Mouse (Mus musculus) liver (tissue): Measurements from ENCODE around the gene Sema5b.

ENCODE experiments used
- DNase-seq: peaks from one replicate; pipeline ENCODE4 v3.0.0-alpha.2; 2020; ENCODE audit warnings: mixed read lengths

Sema5b gene

DNA sequence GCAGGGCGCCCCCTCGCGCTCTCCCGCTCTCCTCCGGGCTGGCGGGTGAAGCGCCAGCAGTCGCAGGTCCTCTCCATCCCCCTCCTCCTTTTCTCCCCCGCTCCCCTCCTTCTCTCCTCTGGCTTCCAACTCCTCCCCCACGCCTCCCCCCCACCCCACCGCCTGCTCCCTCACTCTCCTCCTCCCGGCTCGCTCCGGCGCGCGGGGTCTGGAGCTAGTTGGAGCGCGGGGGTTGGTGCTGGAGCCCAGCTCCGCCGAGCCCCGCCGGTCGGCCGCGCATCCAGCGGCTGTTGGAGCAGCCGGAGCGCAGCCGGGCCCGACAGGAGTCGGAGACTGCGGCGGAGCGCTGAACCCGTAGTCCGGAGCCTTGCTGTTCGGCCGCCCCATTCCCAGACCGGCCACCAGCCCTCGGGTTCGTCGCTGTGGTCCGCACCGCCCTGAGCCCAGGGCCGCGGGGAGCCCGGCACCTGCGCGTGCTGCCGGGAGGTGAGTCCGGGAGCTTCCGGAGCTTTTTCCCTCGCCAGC lies at the start of gene Sema5b:
Sema5b (plus strand) TSS at position 29 of the 525 bp plus-strand sequence.
- DNase-seq, result peak; percentile 55

DNA sequence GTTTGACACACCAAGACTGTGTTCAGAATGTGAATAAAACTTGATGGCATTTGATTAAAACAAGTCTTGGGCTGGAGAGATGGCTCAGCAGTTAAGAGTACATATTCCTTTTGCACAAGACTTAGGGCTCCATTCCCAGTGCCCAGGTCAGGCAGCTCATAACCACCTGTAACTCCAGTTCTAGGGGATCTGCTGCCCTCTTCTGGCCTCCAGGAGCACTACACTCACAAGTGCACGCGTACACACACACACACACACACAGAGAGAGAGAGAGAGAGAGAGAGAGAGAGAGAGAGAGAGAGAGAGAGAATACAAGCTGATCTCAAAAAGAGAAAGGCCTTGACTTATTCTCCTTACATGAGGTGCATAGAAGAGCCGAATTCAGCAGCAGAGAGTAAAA lies 40.6 kb upstream of the Sema5b start:
- no peak for DNase-seq

DNA sequence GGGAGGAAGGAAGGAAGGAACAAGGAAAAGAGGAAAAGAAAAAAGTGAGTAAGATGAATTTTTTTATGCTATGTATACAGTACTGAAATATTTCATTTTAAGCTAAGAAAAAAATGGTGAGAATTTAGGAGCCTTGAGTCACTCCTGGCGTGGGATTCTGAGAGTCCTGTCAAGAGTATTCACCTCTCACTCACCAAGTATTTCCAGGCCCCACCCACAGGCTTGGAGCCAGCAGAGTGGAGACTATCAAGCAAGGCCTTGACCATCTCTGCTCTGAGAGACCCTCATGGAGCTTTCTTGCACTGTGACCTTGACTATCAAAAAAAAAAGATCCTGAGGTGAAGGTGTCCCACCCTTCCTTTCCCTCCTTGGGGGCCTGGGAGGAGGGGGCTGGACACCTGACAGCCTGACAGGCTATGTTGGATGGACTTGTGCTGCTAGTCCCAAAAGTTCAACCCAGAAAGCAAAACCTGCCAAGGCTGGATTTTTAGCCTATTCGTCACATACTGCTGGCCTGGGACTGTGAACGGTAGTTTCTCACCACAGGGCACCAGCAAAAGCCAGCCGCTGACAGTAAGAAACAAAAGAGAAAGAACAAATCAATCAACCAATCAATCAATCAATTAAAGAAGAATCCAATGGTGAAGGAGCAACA lies 39.7 kb upstream of the Sema5b start:
- no peak for DNase-seq

DNA sequence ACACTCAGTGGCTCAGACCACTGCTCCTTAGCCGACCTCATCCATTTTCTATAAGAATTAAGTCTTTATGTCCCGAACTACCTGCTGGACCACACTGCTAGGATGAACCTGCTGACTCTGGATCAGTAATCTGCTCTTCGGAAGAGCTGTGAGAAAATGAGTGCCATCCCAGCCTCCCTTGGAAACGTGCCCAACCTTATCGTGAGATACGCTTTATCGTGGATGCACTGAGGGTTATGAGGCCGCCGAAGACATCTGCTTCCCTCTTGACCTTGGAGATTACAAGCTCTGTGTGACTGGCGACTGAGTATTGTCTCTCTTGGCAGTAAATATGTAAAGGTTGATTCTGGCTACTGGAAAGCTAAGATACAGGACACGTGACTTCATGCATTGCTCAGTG lies 38.5 kb upstream of the Sema5b start:
- no peak for DNase-seq

DNA sequence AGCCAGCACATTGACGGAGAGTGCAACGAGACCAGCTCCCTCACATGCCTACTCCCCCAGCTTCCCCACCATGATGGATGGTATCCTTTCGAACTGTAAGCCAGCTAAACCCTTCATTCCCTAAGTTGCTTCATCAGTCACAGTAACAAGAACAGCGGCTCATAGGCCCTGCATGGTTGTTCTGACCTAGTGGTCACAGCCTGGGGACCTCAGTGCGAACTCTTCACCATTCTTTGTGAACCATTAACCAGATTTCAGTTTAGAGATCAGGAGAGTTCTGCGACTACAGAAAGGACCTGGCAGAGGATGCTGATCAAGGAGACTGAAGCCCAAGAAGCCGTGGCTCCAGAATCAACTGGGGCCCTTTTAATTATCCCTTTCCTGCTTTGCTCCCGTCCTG lies 36.7 kb upstream of the Sema5b start:
- DNase-seq, result no peak

DNA sequence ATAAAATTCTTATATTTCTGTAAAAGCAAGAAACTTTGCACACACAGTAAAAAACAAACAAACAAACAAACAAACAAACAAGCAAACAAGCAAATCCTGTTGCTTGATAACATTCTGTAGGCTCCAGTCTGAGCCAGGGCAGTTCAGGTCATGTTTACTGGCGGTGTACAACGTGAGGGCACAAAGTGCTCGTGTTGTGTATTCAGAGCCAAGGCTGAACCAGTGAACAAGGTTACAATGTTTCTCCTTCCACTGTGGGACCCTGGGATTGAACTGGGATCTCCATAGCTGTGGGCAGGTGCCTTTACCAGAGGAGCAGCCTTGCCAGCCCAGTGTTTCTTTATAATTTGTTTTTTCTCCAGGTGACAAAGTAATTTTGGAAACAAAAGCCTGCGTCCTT lies 35.2 kb upstream of the Sema5b start:
- DNase-seq, result no peak

DNA sequence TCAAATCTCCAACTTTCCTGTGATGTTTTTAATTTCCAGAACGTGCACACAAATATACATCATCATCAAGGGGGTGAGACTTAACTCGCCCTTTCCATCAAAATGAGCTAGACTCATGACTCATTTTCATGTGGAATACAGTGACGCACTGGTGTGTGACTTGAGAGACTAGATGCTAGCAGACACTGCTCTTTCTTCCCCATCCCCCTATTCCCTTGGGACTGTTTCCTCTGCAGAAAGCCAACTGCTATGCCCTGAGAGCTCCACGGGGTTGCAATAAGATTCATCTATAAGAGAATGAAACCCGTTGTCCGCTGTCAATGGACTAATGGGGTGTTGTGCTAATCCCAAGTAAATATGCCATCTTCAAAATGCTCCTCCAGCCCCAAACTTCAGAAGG lies 32.4 kb upstream of the Sema5b start:
- DNase-seq, result no peak

DNA sequence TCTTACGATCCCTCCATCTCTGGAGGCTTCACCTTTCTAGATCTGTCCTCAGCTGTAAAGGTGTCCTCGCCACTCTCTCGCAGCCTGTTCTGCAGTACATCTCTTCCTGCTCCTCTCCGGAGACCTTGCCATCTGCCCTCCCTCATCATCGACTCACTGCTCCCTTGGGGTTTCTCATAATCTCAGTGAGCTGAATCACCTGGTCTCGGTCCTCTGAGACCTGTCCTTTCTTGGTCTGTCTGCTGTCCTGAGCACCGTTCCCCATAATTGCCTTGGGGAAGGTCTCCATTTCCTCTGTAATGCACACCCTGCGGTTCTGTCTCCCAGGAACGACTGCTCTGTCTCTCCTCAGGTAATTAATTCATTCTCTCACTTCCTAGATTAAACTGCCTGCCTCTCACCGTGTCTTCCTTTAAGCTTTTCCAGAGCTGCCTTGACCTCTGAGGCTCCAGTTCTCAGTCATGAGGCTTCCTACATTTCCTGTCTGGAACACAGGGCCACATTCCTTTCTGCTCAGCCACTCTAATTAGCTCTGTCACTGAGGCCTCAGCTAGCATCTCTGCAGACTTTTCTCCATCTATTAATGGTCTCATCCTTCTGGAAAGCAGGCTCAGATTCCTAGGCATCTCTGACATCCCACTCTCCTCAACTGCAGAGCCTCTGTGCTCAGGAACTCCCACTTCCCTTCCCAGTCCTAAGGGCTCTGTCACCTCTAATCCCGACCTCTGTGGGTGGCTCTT lies 31.4 kb upstream of the Sema5b start:
- DNase-seq, result no peak

DNA sequence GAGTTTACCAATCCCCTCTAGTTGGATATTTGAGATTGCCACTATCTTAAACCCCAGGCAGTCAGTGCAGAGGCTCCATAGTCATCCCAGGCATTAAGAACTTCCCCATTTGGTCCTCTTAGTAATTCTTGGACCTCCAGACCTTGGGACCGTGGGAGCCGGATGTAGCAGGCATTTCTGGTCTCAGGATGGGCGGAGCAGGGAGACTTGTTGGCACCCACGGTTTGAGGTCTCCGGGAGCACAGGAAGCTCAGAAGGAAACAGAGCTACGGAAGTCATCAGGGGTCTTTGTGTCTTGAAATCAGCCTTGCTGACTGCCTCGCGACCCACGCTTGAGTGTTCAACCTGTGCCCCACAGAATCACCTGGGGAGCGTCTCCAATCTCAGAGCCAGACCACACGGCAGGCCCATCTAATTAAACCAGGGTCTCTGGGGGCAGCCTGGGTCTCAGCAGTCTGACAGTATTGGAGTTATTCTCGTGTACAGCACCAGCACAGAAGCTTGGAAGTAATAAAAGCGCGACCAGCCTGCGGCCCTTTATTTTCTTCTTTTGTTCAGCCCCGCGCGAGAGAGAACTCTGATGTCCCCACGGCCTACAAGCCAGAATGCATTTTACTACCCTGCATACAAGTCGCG lies 24.9 kb upstream of the Sema5b start:
- peak; percentile 8 for DNase-seq

DNA sequence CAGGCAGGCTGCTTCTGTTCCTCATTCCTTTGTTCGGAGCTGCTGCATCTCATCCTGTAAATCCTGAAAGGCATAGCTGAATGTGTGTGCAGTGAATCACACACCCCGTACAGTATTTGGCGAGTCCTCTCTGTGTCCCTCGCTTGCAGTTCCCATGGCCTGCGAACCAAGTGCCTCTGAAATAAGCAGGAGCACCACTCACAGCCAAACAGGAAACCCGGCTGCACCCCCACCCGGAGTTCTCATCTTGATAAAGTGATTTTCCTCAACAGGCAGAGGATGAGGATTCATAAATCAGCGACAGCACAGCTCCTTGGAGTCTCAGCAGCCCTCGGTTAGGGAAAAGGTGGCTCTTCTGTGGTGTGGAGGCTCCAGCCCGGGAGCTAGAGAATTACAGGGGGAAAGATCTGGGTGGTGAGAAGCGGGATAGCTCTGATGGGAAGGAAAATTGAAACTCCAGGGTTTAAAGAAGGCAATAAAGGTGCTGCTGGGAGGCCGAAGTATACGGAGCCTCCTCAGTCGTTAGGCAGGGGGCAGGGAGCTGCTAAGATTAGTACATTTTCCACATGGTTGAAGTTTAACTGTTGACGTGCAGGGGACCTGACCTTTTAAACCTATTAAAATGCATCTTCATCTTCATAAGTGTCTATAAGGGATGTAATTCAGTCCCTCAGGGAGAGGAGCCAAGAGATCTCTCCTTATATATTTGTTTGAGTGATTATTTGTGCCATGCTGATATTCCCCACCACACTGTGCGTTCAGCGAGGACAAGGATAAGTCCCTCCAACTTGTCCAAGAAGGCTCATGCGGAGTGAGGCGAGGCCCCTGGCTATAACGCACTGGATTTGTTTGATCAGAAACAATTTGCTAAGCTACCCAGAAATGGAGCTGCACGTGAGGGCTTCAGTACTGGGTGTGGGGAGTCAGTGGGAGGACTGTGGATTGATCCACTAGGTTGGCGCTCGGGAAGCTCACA lies 22.7 kb upstream of the Sema5b start:
- peak; percentile 7 for DNase-seq

DNA sequence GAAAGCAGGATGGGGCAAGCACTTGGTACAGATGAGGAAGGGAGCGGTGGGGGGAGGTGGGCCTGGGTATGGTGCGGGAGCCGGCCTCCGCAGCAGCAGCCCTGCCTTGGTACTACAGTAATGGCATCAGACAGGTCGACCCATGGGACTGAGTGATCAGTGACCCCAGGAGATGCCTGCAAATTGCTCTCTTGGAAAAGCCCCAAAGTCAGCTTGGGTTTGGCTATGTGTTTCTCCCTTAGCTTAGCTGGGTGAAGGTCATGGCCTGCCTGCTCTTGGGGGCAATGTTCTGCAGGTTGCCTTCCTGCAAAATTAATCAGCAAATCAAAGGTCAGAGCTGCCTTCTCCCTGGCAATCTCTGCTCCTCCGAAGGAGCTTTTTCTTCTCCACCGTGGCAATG lies 21.7 kb upstream of the Sema5b start:
- no peak for DNase-seq

DNA sequence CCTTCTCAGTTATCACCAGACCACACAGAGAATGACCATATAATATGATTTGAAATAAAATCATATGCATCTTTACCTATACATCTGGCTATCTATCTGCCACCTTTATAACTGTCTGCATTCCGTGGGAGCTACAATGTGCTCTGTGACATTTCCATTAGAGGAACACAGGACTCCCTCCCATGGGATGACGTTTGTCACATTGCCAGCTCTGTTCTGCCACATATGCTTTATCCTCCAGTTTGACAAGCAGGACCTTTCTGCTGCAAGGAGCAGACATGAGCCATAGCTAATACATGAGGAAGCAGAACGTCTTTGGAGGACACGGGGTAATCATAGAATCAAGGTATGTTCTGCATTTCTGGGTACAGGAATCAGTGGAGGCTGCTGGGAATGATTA lies 16.7 kb upstream of the Sema5b start:
- no peak for DNase-seq

DNA sequence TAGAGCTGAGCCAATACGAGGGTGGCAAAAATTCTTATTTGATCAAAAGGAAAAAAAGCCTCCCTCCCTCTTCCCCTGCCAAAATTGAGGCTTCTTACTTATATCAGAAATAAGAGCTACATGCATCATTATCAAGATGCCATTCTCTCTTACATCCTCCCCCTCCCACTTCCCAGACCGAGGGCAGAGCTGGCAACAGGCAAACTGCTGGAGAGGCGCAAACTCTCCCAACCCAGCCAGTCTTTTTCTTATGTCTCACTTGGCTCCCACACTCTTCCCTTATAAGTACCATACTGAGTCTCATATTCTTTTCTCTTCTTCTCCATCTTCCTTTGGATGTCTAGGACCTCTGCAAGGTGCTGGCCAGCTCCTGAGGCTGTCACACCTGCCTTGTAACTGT lies 6.3 kb upstream of the Sema5b start:
- DNase-seq, result no peak

DNA sequence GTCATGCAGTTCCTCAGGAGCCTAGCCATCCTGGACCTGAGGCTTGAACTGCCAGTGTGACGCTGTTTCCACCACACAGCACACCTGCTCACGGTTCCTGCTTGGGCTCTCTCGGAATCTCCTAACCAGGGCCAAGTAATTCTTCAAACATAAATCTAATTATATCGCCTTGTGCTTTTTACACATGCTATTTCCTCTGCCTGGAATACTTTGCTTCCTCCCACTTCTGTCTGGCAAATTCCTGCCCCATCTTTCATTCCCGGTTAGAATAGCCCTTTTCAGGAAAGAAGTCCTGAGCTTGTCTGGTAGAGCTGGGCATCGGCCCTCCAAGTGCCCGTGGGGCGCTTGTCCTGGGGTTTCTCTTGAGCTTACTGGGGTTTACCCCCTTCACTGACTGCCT lies 3.3 kb upstream of the Sema5b start:
- no peak for DNase-seq

DNA sequence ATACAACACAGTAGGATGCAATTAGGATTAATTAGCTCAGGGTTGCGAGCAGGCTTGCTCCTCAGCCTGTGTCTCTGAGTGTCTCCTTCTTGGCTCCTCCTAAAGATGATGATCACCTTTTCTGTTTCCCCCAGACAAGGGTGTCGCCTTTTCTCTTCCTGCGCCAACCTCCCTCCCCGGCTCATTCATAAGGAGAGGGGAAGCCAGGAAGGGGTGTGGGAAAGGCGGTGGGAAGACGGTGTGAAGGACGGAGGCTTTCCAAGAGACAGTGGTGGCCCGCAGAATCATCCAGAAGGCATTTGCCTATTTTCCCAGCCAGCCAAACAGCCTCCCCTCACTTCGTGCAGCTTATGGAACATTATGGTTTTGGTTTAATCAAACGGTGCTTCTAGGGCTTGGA lies 1.9 kb upstream of the Sema5b start:
- no peak for DNase-seq

DNA sequence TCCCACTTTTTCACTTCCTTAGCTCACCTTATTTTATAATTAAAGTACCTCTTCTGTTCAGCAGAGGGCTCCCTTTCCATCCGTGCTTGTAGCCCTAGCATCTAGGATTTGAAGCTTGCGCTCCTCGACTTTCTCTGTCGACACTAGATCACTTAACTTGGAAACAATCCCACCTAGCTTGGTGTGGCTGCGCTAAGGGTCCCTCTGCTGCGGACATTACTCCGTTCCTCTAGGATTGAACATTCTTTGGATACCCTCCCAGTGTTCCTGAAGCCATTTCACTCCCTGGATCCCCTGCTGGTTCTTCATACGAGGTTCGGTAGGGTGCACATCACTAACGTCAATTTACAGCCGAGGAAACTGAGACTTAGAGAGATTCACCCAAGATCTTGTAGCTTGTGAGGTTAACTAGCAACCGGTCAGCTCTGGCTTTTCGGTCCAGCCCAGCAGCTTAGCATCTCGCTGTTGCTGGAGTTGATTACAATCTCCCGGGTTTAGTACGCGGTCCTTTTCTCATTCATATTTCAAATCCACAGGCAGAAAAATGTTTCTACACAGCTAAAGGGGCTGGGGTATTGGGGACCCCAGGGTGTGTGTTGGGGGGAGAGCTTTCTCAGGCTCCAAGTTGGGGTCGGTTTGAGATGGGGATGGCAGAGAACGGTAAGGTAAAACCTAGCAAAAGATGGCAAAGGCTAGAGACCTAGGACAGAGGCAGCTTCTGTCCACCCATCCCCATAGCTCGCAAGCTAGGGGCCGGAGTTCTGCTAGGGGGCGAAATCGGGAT lies 420 bp upstream of the Sema5b start:
- no peak for DNase-seq

DNA sequence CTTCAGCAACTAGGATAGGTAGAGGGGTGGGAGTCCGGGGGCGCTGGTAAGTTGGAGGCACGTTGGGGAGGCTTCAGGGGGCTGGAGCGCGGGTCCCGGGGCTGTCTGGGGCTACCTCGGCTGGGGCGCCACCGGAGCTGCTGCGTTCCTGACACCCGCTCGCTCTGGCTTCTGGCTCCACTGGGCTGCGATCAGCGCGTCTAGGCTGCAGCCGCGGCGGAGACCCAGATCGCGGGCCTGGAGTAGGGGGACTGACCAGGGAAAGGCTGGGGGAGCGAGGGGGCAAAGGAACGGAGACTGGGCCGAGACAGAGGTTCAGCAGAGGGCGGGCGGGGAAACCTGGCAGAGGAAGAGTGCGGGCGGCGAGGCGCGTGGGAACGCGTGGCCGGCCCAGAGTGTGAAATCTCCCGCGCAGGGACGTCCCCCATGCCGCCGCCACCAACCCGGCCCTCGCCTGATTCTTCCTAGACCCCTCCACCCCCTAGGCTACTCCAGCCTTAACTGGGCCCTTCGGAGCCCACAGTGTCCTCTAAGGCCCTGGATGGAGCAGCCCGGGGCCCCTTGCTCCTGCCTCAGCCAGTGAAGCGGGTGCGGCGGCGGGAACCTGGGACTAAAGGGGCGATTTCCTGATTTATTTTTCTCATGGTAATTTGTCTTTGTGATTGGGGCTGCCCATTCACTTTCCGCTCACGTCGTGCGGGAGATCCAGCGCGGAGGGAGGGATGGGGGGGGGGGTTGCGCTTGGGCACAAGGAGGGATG lies 896 bp downstream of the Sema5b start:
- no peak for DNase-seq

DNA sequence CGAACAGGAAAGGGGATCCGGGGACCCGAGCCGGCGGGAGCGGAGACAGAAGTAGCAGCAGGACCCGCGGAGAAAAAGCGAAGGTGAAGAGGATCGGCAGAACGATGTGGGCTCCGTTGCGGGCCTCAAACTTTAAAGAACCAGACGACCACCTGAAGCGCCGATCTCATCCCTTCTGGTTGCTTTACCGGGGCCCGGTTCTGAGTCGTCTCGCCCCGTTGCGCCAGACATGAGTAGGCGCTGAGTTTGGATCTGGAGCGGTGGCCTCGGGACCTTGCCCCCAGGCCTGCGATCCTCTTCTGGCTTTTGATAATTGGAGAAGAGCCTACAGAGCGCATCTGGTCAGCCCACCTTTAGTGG lies 1.5 kb downstream of the Sema5b start:
- DNase-seq, result no peak

DNA sequence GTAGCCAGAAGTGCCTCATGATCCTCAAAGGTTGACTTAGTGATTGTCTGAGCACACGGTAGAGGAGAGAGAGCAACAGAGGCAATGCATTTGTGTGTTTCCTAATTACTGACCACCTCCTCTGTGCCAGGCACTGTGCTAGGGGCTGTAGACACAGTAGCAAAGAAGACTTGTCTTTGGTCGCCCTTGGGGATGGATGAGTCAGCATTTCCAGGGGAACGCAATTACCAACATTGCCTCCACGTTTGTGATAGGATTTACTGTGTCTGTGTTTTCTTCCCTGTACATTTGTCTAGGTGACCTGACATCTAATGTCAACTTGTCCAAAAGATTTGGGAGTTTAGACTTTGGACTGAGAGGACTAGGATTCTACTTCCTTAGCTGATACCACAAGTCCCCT lies 4.8 kb downstream of the Sema5b start:
- no peak for DNase-seq

DNA sequence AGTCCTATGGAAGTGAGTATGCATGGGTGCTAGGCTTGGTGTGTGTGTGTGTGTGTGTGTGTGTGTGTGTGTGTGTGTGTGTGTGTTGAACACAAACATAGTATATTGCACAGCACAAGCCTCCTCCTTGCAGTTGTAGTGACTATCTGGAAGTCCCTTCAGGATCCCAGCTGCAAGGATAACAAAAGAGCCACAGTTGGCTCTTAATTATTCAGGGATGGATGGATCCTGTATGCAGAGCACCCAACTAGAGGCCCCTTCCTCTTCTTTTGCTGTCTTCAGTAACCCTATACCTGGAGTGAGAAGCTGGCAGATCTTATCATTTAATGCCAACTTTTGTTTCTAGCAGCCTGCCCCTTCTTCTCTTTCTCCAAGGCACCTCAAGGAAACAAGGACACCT lies 7.0 kb downstream of the Sema5b start:
- DNase-seq, result no peak

DNA sequence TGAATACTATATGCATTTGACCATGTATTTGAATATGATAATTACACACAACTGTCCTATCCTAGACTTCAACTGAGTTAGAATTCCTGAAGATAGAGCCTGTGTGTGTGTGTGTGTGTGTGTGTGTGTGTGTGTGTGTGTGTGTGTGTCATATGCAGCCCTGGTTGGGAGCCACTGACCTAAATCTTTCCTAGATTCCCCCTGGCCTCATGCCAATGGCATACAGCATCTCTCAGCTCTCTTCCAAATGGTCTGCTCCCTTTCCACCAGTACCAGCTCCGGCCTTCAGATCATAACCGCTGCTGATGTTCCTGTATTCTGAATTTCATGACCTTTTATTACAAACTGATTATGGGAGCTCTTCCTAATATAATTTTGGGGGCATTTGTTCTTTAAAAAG lies 8.4 kb downstream of the Sema5b start:
- DNase-seq, result no peak
